Mouse (Mus musculus): Measurements from ENCODE around the gene Cchcr1.
A peak's percentile ranks its signal among the peaks of the same experiment; 100 is the strongest.
"Not testable (repeated sequence)": the region's sequence is repeated elsewhere in the genome, so short reads cannot be mapped to it uniquely, and the experiment has no call there.

Gene Cchcr1

DNA sequence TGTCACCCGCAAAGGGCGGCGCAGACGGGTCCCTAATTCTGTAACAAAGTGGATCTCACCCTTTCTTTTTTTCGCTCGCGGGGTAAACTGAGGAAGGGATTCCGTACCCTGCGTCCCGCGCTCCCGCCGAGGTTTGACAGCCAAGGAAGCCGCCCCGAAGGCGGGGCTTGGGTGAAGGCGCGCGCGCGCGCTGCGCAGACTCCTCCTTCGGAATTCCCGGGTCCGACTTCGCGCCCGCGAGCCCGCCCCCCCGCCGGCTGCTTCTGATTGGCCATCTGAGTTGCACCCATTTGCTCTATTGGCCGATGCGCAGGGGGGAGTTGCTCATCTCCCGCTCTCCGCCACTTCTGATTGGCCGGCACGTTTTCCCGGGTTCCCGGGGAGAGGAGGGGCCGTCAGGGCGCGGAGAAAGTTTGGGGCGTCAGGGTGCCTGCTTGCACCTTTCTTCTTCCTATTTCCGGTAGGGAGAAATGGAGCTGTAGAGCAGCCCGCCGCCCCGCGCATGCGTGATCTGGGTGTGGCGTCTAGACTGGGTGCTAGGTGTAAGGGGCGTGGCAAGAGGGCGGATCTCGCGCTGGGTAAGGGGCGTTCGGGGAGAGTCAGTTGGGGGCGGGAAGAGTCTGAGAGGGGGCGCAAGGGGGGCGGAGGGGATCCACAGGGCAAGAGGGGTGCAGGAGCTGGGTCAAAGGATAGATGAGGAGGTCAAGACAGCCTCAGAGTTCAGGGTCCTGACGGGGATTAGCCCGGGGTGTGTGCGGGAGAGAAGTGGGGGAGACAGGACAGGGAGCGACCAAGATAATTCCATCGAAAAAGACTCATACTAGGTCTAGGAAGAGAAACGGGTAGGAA is at the start of gene Cchcr1, which contains the start of gene Tcf19:
Gene Cchcr1 (plus strand): TSS at position 449 of the 849 bp plus-strand sequence.
Gene Tcf19 (minus strand): TSS at position 173 of the 849 bp plus-strand sequence.
- peak; percentile 97 for DNase-seq

DNA sequence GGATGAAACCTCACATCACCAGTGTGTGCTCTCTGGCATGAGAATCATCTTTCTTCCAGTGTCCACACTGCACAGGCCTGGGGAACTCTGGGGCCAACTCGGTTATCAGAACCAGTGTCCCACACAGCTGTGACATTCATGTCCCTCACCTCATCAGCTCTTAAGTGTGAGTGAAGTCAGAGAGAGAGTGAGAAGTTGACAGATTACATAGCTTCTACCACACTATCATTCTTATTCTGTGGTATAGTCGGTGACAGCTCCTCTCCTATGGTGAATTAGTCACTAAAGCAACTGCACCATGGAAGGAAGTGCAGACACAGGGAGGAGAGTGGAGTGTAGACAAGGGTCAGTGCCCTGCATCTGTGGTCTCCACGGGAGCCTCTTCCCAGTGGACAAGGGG is 48.0 kb upstream of the Cchcr1 start:
- not testable (repeated sequence) for DNase-seq

GRCm38 (mm10) chr17:35469842-35470751 is 46.8 kb upstream of the Cchcr1 start, which contains the start of gene H2-Q10:
Gene H2-Q10 (plus strand): TSS chr17:35470089.
- DNase-seq, result no peak

GRCm38 (mm10) chr17:35484066-35484465 is 32.8 kb upstream of the Cchcr1 start:
- peak; percentile 76 for DNase-seq

DNA sequence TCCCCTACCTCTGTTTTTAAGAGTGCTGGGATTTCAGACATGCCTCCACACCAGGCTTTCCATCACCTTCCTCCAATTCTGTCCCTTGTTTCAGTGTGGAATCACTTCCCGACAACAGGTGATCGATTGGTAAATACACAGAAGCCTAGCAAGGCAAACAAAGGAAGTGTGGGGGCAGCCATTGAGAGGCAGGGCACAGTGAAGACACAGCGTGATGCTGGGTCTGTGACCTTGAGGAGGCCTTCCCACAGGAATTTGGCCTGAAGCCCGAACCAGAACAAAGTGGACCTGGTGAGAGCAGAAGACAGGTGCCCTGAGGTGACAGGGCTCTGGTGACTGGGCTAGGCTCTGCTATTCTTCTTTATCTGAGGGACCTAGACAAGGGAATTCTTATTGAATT is 31.2 kb upstream of the Cchcr1 start:
- DNase-seq, result no peak

DNA sequence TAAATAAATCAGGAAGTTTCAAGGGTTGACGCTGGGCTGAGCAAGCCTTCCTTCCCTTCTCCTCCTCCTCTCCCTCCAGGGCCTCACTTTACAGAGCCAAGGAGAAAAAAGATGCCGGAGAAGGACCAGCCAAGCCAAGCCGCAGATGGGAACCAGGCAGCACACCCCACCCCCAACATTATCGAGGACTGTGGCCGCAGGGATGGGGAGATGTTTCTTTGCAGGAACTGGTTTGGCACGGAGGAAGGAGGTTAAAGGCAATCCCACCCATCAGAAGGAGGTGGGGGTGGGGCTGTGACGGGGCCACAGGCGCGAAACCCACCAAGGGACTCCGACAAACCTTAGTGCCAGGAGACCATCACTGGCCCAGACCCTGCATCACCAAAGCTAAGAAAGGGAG is 30.2 kb upstream of the Cchcr1 start:
- DNase-seq, result no peak

- no peak for DNase-seq
Observed at GRCm38 (mm10) chr17:35488041-35488440, 28.9 kb upstream of the Cchcr1 start.

DNA sequence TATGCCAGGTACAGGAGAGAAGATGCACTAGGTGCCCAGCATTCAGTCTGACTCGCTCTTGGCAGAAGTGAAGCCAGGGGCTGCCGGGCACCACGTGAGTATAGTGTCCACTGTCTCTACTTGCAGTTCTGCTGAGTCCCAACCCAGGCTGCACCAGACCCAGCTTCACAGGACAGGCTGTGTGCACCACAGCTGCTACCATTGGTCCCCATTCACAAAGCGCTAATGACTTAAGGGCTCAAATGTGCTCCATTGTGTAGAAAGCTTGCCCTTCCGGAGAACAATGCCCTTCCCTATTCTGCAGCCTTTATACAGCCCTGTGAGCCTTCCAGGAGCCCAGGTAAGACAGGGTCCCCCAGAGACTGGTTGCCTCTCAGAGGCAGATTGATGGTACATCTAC is 26.6 kb upstream of the Cchcr1 start:
- DNase-seq, result no peak

- DNase-seq, result no peak
Observed at GRCm38 (mm10) chr17:35497124-35497523, 19.8 kb upstream of the Cchcr1 start.

- DNase-seq, result no peak
Observed at GRCm38 (mm10) chr17:35502226-35502625, 14.7 kb upstream of the Cchcr1 start.

DNA sequence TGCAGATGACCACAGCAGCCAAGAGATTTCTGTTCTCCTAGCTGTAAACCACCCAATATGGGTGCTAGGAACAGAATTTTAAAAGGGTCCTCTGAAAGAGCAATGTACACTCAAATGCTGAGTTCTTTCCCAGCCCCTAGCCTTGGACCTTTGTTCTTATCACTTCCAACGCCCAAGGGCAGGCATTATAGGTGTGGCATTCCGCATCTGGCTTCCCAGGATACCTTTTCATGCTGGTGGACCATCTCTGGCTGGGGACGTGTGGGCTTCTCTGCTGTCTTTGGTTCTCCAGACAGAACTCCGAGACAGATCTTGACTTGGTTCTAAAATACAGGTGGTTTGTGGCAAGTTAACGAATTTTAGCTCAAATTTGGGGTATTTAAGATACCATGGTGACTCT is 14.1 kb upstream of the Cchcr1 start:
- no peak for DNase-seq

GRCm38 (mm10) chr17:35503849-35504248 is 13.1 kb upstream of the Cchcr1 start:
- DNase-seq, result no peak

DNA sequence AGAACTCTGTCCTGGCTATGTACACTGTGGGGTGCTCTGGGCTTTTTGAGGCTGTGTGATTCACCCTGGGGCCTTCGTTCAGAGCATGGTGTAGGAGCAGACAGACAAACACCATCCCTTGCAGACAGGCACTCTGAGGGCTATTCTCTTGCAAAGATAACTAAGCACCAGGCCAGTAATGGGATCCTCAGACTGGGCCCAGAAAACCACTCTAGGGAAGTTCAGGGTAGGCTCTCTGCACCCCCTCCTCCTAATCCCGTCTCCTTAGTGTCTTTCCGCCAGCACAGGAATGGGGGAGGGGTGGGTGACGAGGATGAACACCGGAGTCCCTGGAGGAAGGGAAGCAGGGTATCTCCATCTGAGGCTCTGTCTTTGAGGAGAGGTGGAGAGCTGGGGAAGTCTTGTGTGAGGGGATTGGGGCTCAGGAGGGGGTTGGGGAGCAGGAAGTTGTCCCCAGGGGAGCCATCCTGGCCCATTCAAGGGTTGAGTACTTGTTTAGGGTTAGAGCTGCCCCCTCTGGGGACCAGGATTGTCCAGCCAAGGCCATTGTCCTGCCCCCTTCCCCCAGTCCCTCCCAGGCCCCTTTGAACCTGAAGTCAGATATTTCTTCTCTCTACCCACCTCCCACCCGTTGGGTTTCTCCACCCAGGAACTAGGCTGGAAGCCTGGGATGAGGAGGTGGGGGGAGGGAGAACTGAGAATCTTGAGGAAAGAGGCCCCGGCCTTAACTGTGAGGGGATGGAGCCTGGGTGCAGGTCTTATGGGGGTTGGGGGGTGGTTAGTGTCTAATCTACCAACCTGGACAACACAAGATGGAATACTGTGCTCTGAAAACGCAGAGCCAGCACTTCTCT is 12.0 kb upstream of the Cchcr1 start:
- DNase-seq, result no peak

DNA sequence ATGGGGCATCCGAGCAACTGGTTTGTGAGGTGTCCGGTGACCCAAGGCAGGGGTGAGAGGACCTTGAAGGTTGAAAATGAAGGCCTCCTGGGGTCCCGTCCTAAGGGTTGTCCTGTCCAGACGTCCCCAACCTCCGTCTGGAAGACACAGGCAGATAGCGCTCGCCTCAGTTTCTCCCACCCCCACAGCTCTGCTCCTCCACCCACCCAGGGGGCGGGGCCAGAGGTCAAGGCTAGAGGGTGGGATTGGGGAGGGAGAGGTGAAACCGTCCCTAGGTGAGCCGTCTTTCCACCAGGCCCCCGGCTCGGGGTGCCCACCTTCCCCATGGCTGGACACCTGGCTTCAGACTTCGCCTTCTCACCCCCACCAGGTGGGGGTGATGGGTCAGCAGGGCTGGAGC is 11.1 kb upstream of the Cchcr1 start, which contains the start of gene Pou5f1:
Gene Pou5f1 (plus strand): TSS at position 243 of the 400 bp plus-strand sequence.
- no peak for DNase-seq

GRCm38 (mm10) chr17:35506881-35507280 is 10.0 kb upstream of the Cchcr1 start:
- DNase-seq, result no peak

DNA sequence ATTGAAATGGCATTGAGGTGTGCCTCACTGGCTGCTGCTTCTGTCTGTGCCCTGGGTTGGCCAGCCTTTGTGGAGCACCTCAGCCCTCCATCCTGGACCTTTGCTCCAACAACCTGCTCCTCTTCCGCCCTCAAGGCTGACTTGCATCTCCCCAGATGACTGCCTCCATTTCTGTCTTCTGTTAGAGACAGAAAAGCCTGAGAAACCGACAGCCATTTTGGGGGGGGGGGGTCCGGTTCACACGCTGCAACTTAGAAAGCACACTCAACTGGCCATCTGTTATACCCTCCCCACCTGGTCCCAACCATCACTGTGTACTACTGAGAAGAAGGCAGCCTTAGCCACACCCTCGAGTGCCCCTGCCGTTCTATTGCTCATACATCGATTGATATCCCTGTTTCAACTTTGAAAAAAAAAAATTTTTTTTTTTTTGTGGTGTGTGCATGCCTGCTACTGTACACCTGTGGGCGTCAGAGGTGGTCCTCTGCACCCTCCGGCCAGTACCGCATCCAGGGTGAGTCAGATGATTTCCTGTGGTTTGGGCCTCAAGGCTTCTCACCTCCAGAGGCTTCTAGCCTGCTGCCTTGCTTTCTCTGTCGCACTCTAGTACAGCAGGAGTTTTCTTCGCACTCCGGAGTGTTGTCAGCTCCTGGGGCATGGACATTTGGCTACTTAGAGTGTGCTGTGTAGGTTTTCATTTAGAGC is 9.2 kb upstream of the Cchcr1 start:
- DNase-seq, result no peak

DNA sequence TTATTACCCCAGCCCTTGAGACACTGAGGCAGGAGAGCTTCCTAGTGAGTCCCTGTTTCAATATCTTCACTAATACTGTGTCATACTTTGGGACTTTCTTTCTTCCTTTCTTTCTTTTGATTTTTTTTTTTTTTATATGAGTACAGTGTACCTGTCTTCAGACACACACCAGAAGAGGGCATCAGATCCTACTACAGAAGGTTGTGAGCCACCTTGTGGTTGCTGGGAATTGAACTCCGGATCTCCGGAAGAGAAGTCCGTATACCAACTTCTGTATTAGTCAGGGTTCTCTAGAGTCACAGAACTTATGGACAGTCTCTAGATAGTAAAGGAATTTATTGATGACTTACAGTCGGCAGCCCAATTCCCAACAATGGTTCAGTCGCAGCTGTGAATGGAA is 8.6 kb upstream of the Cchcr1 start:
- not testable (repeated sequence) for DNase-seq

GRCm38 (mm10) chr17:35509284-35509683 is 7.6 kb upstream of the Cchcr1 start:
- peak; percentile 58 for DNase-seq

DNA sequence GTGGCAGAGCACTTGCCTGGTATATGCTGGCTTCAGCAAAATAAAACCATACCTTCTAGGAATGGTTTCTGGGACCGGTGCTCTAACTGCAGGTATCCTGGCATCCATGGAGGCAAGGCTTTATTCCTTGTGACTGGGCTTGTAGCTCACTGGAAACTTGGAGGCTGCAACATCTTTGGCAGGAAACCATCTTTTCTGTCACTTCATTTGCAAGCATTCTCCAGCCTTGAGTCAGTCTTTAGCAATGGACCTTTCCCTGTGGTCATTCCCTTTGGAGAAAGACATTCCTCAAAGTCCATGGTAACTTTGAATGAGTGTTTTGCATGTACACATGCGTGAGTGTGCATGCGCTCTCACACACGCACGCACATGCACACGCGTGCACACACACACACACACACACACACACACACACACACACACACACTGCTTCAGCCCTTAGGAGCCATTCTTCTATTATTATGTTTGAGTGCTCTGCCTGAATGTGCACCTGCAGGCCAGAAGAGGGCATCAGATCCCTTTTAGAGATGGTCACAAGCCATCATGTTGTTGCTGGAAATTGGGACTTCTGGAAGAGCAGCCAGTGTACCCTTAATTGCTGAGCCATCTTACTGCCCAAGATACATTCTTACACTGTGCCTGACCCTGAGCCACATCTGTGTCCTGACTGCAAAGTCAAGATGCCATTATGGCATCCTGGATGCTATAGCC is 3.8 kb upstream of the Cchcr1 start:
- DNase-seq, result no peak

GRCm38 (mm10) chr17:35513886-35514285 is 3.0 kb upstream of the Cchcr1 start:
- peak; percentile 88 for DNase-seq

DNA sequence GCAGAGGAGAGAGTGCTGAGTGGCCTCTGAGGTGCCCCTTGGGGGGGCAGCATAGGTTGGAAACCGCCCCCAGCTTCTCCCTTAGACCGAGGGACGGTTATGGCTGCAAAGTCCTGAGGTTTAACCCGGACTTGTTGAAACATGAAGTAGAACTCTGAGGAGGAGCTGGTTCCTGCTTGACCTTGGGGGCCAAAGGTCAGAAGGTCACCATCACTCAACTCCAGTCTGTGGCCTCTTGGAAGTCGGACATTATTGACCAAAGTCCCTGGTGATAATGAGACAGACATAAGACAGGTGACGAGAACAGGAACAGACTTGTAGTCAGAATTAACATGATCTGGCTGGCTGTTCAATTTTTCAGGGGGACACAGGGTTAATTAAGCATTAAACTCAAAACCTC is 2.1 kb upstream of the Cchcr1 start:
- DNase-seq, result no peak
